Mouse (Mus musculus) CH12F3 (cell line): ENCODE results near the gene Cib3.

ENCODE experiments used
- in situ Hi-C: fragments of 300-500 bp; cut with MboI; formaldehyde crosslinking; loops from 2 replicates; pipeline ENCODE4 v1.14.3; 2020; ENCODE audit warnings: low sequenced_read_pairs

Gene Cib3

GRCm38 (mm10) chr8:72212751-72213150 lies at the start of gene Cib3:
Gene Cib3, minus strand, starts transcription at chr8:72212837.
- in situ Hi-C loops = no loop called here

GRCm38 (mm10) chr8:72261872-72262271 lies 49.2 kb upstream of the Cib3 start:
- in situ Hi-C loops = no loop called here

- in situ Hi-C loops = no loop called here
Measured at GRCm38 (mm10) chr8:72261431-72261830, 48.8 kb upstream of the Cib3 start.

GRCm38 (mm10) chr8:72261019-72261418 lies 48.4 kb upstream of the Cib3 start:
- in situ Hi-C loops = no loop called here

- in situ Hi-C loops = no loop called here
Measured at GRCm38 (mm10) chr8:72260585-72260984, 47.9 kb upstream of the Cib3 start.

GRCm38 (mm10) chr8:72259862-72260261 lies 47.2 kb upstream of the Cib3 start:
- in situ Hi-C loops = loop anchor here (5.0 kb wide), 1 partner anchor 107 kb away; no protein-coding TSS in a partner anchor

GRCm38 (mm10) chr8:72257902-72258238 lies 45.2 kb upstream of the Cib3 start:
- in situ Hi-C loops = loop anchor here (5.0 kb wide), 1 partner anchor 109 kb away; no protein-coding TSS in a partner anchor

GRCm38 (mm10) chr8:72257171-72257901 lies 44.7 kb upstream of the Cib3 start:
- in situ Hi-C loops = loop anchor here (5.0 kb wide), 1 partner anchor 110 kb away; no protein-coding TSS in a partner anchor

GRCm38 (mm10) chr8:72244610-72245009 lies 32.0 kb upstream of the Cib3 start:
- in situ Hi-C loops = no loop called here

- in situ Hi-C loops = no loop called here
Measured at GRCm38 (mm10) chr8:72242226-72242625, 29.6 kb upstream of the Cib3 start.

- in situ Hi-C loops = no loop called here
Measured at GRCm38 (mm10) chr8:72240951-72241350, 28.3 kb upstream of the Cib3 start.

- in situ Hi-C loops = no loop called here
Measured at GRCm38 (mm10) chr8:72240403-72240763, 27.7 kb upstream of the Cib3 start.

GRCm38 (mm10) chr8:72239499-72240402 lies 27.1 kb upstream of the Cib3 start, which contains the start of gene Ap1m1:
Gene Ap1m1, plus strand, starts transcription at chr8:72240018.
- in situ Hi-C loops = no loop called here

GRCm38 (mm10) chr8:72222656-72223055 lies 10.0 kb upstream of the Cib3 start:
- in situ Hi-C loops = no loop called here

- in situ Hi-C loops = no loop called here
Measured at GRCm38 (mm10) chr8:72220758-72221157, 8.1 kb upstream of the Cib3 start.

GRCm38 (mm10) chr8:72219541-72220363 lies 7.1 kb upstream of the Cib3 start, which contains the start of gene Fam32a:
Gene Fam32a, plus strand, starts transcription at chr8:72219730.
- in situ Hi-C loops = loop anchor here (5.0 kb wide), 1 partner anchor 37 kb away; no protein-coding TSS in a partner anchor

GRCm38 (mm10) chr8:72218781-72219540 lies 6.3 kb upstream of the Cib3 start:
- in situ Hi-C loops = loop anchor here (5.0 kb wide), 1 partner anchor 37 kb away; no protein-coding TSS in a partner anchor

- in situ Hi-C loops = loop anchor here (5.0 kb wide), 1 partner anchor 34 kb away; no protein-coding TSS in a partner anchor
Measured at GRCm38 (mm10) chr8:72215871-72216270, 3.2 kb upstream of the Cib3 start.

- in situ Hi-C loops = loop anchor here (5.0 kb wide), 1 partner anchor 33 kb away; no protein-coding TSS in a partner anchor
Measured at GRCm38 (mm10) chr8:72215060-72215459, 2.4 kb upstream of the Cib3 start.

- in situ Hi-C loops = no loop called here
Measured at GRCm38 (mm10) chr8:72213536-72213935, 899 bp upstream of the Cib3 start, which contains the start of gene Gm11034. Gene Gm11034, minus strand, starts transcription at chr8:72213636.
